Mouse (Mus musculus): ENCODE results near the gene Fis1. TPM values are rescaled to one million over a fixed set of nuclear protein-coding genes. Genes with fewer than 3 reads are reported as not detected.
A peak's percentile ranks its signal among the peaks of the same experiment; 100 is the strongest.

Gene Fis1
- polyA plus RNA-seq, 1 experiment from 2014 or later: 354 TPM

GRCm38 (mm10) chr5:137007276-137007675, 54.2 kb downstream of the Fis1 start:
- Histone ChIP-seq H3K36me3 (no peaks in the 10 kb centered on the region), H3K4me1 (no peaks in the 10 kb centered on the region), H3K27me3 (replicated peaks) (no peaks in the 10 kb centered on the region), H3K4me3 (replicated peaks) (no peak overlapping the region), H3K27ac (replicated peaks) (no peak overlapping the region), H3K9ac (replicated peaks) (no peak overlapping the region), H3K9me3 (replicated peaks) (no peaks in the 10 kb centered on the region), H3K4me2 (no peak overlapping the region)
- WGBS: 70% methylated on average over 8 of the region's 8 CpGs
- no peak for ATAC-seq (ENCODE audit: low FRiP score)

GRCm38 (mm10) chr5:137009988-137010387, 56.9 kb downstream of the Fis1 start:
- H3K9ac ChIP-seq (replicated peaks): no peak overlapping the region
- no peak for ATAC-seq (ENCODE audit: low FRiP score)

GRCm38 (mm10) chr5:137012401-137012950, 59.4 kb downstream of the Fis1 start:
- no peaks in the 10 kb centered on the region for H3K4me1 ChIP-seq
- no peak for ATAC-seq (ENCODE audit: low FRiP score)
- no peak overlapping the region for H3K4me2 ChIP-seq
- H3K9ac ChIP-seq (replicated peaks): no peak overlapping the region
- H3K27ac ChIP-seq (replicated peaks): no peak overlapping the region
- no peaks in the 10 kb centered on the region for H3K36me3 ChIP-seq
- no peaks in the 10 kb centered on the region for H3K27me3 ChIP-seq (replicated peaks)
- no peaks in the 10 kb centered on the region for H3K9me3 ChIP-seq (replicated peaks)
- H3K4me3 ChIP-seq (replicated peaks): no peak overlapping the region
- WGBS: 71% methylated on average over 15 of the region's 15 CpGs

More at GRCm38 (mm10) chr5:137009988-137010387, 56.9 kb downstream of the Fis1 start:
- H3K4me3 ChIP-seq (replicated peaks): no peak overlapping the region
- WGBS: 38% methylated on average over 3 of the region's 3 CpGs
- no peaks in the 10 kb centered on the region for H3K9me3 ChIP-seq (replicated peaks)
- no peaks in the 10 kb centered on the region for H3K4me1 ChIP-seq
- H3K27me3 ChIP-seq (replicated peaks): no peaks in the 10 kb centered on the region
- no peak overlapping the region for H3K27ac ChIP-seq (replicated peaks)
- H3K36me3 ChIP-seq: no peaks in the 10 kb centered on the region
- no peak overlapping the region for H3K4me2 ChIP-seq

MicroRNAs encoded within 50 kb of the gene (microRNA counts, 519-probe panel; counts per million panel counts)
- not detected for microRNA mmu-miR-702

Small RNA genes lying within 50 kb of the gene (microRNA-seq; reads per million reads assigned to microRNA genes)
- gene Mir702: 47.1 reads per million, percentile 43 among the genes with 10 or more reads in this experiment

Other genes with a start within 250 kb of the Fis1 start
- gene Col26a1, start 70.1 kb upstream of the Fis1 start, polyA plus RNA-seq (2015; fragmentation: Nextera tagmentation; extraction: Ambion mirVana): 35.4 and 45.5 TPM in 2 replicates
- gene Ift22, start 45.1 kb upstream of the Fis1 start, polyA plus RNA-seq (2015; fragmentation: Nextera tagmentation; extraction: Ambion mirVana): 106 and 115 TPM in 2 replicates
- gene Cldn15, start 13.3 kb downstream of the Fis1 start, polyA plus RNA-seq (2015; fragmentation: Nextera tagmentation; extraction: Ambion mirVana): 0.67 and 1.0 TPM in 2 replicates
- gene Plod3, start 33.7 kb downstream of the Fis1 start, polyA plus RNA-seq (2015; fragmentation: Nextera tagmentation; extraction: Ambion mirVana): 36.4 and 39.0 TPM in 2 replicates
- gene Znhit1, start 34.7 kb downstream of the Fis1 start, polyA plus RNA-seq (2015; fragmentation: Nextera tagmentation; extraction: Ambion mirVana): 126 and 137 TPM in 2 replicates
- 12.3 and 14.0 TPM in 2 replicates for gene Vgf, start 73.1 kb downstream of the Fis1 start, polyA plus RNA-seq (2015; fragmentation: Nextera tagmentation; extraction: Ambion mirVana)
- 209 and 222 TPM in 2 replicates for gene Ap1s1, start 92.9 kb downstream of the Fis1 start, polyA plus RNA-seq (2015; fragmentation: Nextera tagmentation; extraction: Ambion mirVana)
- 0.23 and 0.26 TPM in 2 replicates for gene Serpine1, start 119.0 kb downstream of the Fis1 start, polyA plus RNA-seq (2015; fragmentation: Nextera tagmentation; extraction: Ambion mirVana)
- 2.4 and 5.4 TPM in 2 replicates for gene Trim56, start 162.9 kb downstream of the Fis1 start, polyA plus RNA-seq (2015; fragmentation: Nextera tagmentation; extraction: Ambion mirVana)
- gene Muc3, start 196.0 kb downstream of the Fis1 start, polyA plus RNA-seq (2015; fragmentation: Nextera tagmentation; extraction: Ambion mirVana): 0.34 TPM in 1 of 2 replicates, not detected in the other

Data from neural tube, embryonic 15.5 days (tissue).